Mouse (Mus musculus) embryonic fibroblast, embryonic 13.5 days (primary cell): ENCODE data around the gene Lpgat1. TPM values are rescaled to one million over a fixed set of nuclear protein-coding genes. Genes with fewer than 3 reads are reported as not detected.

Source experiments
- H3K27ac ChIP-seq: 2 replicates; pipeline ENCODE4 v1.5.1; 2012; ENCODE audit warnings: low read length, control low read depth, inconsistent platforms; ENCODE audit not compliant: insufficient read depth
- H3K4me1 ChIP-seq: 2 replicates; pipeline ENCODE4 v1.6.1; 2011; ENCODE audit warnings: low read length; ENCODE audit not compliant: control insufficient read depth, insufficient read depth
- H3K4me3 ChIP-seq: 2 replicates; pipeline ENCODE4 v1.5.1; 2011; ENCODE audit warnings: mild to moderate bottlenecking, control low read depth, low read length; ENCODE audit not compliant: insufficient read depth
- CTCF ChIP-seq: IDR thresholded peaks from 2 replicates; pipeline ENCODE4 v1.5.1; 2011; ENCODE audit warnings: mild to moderate bottlenecking, control low read depth, low read length, moderate library complexity, borderline replicate concordance; ENCODE audit not compliant: insufficient read depth
- POLR2A ChIP-seq: IDR thresholded peaks from 2 replicates; pipeline ENCODE4 v1.6.1; 2011; ENCODE audit warnings: low read depth, mild to moderate bottlenecking, control low read depth, low read length, moderate library complexity
- polyA plus RNA-seq: library from polyadenylated mRNA; stranded (reverse); fragments of >200 nt; gene quantifications from 2 replicates; pipeline ENCODE4 v1.2.4, GENCODE M21; 2011; ENCODE audit warnings: low read depth; ENCODE audit not compliant: missing spikeins, insufficient read length

The Lpgat1 gene
- polyA plus RNA-seq, 1 experiment: 66.1 TPM

DNA sequence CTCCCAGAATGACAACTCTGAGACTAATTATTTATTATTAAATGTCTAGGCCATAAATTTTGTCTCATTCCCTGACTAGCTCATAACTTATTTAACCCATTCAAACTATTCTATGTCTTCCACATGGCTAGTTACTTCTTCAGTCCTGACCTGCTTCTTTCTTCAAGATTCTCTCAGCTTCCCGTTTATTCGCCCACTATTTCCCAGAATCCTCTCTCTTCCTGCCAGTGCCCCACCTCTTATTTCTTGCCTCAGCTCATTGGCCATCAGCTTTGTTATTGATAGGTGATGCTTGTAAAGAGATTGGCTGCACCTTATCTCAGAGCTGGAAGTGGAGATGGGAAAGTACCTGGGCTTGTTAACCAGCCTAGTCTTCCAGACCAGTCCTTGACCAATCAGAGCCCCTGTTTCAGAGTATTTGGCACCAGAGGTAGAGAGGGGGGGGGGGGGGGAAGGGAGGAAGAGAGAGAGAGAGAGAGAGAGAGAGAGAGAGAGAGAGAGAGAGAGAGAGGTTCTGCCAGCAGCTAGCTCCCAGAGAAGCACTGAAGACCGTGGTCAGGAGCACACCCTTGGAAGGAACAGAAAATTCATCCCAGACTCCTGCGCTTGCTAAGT lies 5.3 kb upstream of the Lpgat1 start:
- TF ChIP-seq POLR2A (no peak), CTCF (no peak)
- H3K27ac ChIP-seq: no peak overlapping the region
- H3K4me1 ChIP-seq: peaks cover 2% of the 10 kb centered on the region
- H3K4me3 ChIP-seq: no peak overlapping the region

DNA sequence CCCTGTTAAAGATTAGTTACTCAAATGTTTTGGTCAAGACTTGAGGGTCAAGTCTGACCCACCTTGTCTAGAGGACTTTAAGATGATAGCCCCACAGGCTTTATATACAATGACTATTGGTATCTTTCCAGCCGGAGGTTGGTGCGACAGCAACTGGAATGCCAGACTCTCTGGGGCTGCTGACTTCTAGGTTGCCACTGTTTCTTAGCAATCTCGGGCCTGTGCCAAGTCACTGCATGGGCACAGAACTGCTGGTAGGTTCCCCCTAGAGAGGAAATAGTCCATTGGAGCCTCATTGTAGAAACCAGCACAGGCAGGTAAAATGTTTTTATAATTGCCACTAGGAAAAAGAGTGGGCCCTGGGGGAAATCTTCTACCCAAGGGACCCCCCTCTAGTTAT lies 3.8 kb upstream of the Lpgat1 start:
- Histone ChIP-seq H3K4me1 (peaks cover 2% of the 10 kb centered on the region), H3K27ac (no peak overlapping the region), H3K4me3 (no peak overlapping the region)
- TF ChIP-seq POLR2A: no peak
- no peak for TF ChIP-seq CTCF

DNA sequence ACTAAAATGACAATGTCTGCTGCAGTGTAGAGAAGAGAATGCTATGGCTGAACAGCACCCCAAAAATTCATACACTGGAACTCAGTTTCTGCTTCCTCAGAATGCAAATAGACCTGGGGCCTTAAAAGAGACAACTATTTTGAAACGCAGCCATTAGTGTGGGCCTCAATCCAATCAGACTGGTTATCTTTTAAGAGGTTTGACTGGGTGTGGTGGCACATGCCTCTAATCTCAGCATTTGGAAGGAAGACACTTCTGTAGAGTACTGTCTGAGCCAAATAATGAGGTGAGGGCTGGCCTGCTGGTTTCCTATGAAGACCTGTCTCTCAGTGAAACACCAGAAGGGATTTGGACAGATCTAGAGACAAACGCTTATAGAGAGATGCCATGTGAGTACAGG lies 2.5 kb upstream of the Lpgat1 start:
- TF ChIP-seq POLR2A: no peak
- no peak for TF ChIP-seq CTCF
- H3K4me1 ChIP-seq: peaks cover 5% of the 10 kb centered on the region
- H3K27ac ChIP-seq: no peak overlapping the region
- H3K4me3 ChIP-seq: no peak overlapping the region

DNA sequence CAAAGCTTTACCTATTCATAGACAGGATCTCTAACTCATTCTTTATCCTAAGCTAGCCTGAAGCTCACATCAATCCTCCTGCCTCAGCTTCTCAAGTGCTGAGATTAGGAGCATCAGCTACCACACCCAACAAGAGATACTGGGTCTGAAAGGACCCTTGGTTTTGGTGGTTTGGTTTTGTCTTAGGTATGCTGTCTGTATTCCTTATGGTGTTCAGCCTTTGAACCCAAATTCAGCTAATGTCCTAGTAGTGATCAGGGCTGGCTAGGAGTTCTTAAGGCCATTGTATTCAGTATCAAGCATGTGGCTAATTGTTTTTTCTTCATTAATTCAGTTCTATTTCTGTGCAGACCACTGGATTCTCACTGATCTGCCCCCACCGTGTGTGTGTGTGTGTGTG lies 493 bp upstream of the Lpgat1 start:
- H3K4me3 ChIP-seq: peak overlapping the region; percentile 96
- H3K27ac ChIP-seq: peak overlapping the region; percentile 63; the same call in 1 of the 2 replicates
- TF ChIP-seq POLR2A (no peak), CTCF (no peak)
- peaks cover 5% of the 10 kb centered on the region for H3K4me1 ChIP-seq

DNA sequence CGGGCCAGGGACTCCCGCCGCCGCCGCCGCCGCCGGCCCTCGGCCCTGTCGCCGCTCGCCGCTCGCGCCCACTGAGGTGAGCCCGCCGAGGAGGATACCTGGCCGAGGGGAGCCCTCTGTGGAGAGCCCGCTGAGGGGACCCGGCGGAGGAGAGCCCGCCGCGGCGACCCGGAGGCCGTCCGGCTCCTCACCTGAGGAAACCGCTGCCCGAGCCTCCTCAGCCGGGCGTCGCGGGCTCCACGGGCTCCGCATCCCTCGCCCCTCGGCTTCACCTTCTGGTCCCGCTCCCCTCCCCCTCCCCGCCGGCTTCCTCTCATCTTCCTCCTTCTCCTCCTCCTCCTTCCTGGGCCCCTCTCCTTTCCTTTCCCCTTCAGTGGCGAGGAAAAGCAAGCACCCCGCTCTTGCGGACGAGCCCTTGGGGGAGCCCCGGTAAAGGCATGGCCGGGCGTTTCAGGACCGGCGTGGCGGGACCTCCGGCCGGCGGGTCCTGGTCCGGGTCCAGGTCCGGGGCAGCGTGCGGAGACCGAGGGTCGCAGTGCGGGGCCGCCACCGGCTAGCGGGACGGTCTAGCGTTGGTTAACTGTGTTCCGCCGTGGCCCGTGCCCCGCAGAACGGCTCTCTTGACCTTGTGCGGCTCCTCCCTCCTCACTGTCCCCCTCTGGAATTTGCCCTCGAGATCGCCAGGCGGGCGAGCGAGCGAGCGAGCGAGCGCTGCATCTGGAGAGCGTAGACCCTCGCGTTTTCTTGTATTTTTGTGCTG lies 1.1 kb downstream of the Lpgat1 start:
- Histone ChIP-seq H3K4me1 (peaks cover 5% of the 10 kb centered on the region), H3K4me3 (peak overlapping the region; percentile 96), H3K27ac (no peak overlapping the region; the same call in 1 of the 2 replicates)
- TF ChIP-seq CTCF (no peak), POLR2A (peak; percentile 26; the same call in 1 of the 2 replicates)

DNA sequence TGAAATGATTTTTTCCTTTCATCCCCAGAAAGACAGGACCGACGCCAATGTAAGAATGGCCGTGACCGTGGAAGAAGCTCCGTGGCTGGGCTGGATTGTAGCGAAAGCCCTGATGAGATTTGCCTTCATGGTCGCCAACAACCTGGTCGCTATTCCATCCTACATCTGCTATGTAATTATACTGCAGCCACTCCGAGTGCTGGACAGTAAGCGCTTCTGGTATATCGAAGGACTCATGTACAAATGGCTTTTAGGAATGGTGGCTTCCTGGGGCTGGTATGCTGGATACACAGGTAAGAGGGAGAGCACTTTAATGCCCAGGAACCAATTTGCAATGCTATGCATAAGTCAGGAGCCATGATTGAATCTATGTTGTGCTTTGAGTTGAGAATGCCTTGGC lies 1.7 kb downstream of the Lpgat1 start:
- Histone ChIP-seq H3K27ac (no peak overlapping the region), H3K4me3 (peak overlapping the region; percentile 96), H3K4me1 (peaks cover 5% of the 10 kb centered on the region)
- TF ChIP-seq POLR2A (no peak), CTCF (no peak)

DNA sequence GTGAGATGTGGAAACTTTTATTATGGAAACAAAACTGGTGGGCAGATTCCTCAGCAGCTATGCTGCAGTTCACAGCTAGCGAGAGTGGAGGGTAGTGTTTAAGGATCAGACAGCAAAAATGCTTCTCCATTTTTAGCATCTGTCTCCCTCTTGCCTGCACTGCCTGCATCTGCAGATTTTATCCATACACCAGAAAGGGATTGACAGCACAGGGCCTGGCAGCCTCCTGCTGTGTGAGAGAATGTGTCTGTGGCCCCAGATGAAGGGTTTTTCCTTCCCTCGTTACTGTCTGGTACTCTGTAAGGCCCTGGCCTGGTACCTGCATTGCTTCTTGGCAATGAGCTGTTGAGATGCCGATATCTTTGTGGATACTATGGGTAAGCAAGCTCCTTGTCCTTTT lies 2.8 kb downstream of the Lpgat1 start:
- Histone ChIP-seq H3K4me3 (no peak overlapping the region; the same call in 1 of the 2 replicates), H3K4me1 (peaks cover 5% of the 10 kb centered on the region), H3K27ac (no peak overlapping the region)
- TF ChIP-seq POLR2A (no peak), CTCF (no peak)

DNA sequence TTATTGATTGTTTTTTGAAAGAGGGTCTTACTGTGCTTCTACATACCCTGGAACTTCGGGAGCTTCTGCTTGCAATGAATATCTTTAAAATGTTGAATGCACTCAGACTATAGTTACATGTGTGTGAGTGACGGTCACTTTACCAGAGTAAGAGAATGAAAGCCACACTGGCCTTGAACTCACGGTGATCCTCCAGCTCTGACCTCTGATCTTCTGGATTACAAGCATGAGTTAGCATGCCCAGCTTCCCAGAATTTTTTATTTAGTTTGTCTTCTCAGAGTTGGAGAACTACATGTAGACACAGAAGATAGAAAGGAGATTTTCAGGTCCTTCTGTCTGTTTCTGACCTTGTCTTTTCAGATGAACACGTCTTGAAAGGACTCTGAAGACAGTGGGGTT lies 5.1 kb downstream of the Lpgat1 start:
- no peak overlapping the region for H3K27ac ChIP-seq
- peaks cover 3% of the 10 kb centered on the region; the same call in 1 of the 2 replicates for H3K4me1 ChIP-seq
- TF ChIP-seq POLR2A (no peak), CTCF (no peak)
- H3K4me3 ChIP-seq: no peak overlapping the region

DNA sequence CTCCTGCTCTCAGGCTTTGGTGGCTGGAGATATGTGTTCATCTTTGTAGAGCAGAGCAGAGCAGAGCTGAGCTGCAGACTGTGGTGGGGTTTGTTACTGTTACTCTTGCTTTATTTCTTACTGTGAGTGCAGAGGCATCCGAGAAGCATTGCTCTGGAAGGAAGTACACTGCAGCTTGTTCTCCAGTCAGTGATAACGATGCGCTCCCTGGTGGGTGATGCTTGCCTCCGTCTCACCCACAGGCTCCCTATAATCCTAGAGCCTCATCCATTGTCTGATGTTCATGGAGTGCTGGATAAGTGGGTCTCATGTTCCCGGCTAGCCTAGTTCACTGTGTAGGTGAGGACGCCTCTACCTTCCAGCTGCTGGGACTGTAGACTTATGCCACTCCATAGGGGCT lies 6.0 kb downstream of the Lpgat1 start:
- TF ChIP-seq CTCF (no peak), POLR2A (no peak)
- Histone ChIP-seq H3K27ac (no peak overlapping the region), H3K4me3 (no peak overlapping the region), H3K4me1 (peaks cover 3% of the 10 kb centered on the region; the same call in 1 of the 2 replicates)

DNA sequence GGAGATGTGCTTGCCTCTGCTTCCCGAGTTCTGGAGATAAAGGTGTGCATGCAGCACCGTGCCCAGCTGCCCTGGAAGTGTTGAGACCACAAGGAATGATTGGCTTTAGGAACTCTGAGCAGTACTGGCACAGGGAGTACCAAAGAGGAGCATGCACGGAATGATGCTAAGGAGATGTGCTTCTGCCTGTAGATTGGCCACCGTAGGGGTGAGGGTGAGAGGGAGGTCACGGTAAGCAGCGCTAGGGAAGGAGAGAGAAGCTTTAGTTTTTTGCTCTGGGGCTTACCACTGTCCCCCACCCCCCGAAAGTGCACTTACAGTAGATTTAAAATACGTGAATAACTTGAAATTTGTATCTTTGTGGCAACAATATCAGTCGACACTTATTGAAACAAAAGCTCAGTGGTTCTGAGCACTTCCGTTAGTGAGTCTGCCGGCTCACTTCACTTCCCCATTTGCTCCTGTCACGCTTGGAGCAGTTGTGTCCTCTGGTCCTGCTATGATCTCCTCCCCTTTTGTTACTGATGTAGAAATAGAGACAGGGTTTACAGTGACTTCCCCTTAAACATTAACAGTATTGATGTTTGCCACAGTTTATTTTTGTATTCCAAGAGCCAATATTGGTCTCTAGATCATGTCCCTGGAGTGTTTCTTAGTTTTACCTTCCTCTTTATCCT lies 6.9 kb downstream of the Lpgat1 start:
- H3K27ac ChIP-seq: no peak overlapping the region
- 0 out of 2 replicates have a peak, but pooled peaks cover under 1% of the 10 kb centered on the region for H3K4me1 ChIP-seq
- H3K4me3 ChIP-seq: no peak overlapping the region
- no peak for TF ChIP-seq CTCF
- TF ChIP-seq POLR2A: no peak
